Mouse (Mus musculus): ENCODE results near the gene Adcyap1r1.

Adcyap1r1 gene

DNA sequence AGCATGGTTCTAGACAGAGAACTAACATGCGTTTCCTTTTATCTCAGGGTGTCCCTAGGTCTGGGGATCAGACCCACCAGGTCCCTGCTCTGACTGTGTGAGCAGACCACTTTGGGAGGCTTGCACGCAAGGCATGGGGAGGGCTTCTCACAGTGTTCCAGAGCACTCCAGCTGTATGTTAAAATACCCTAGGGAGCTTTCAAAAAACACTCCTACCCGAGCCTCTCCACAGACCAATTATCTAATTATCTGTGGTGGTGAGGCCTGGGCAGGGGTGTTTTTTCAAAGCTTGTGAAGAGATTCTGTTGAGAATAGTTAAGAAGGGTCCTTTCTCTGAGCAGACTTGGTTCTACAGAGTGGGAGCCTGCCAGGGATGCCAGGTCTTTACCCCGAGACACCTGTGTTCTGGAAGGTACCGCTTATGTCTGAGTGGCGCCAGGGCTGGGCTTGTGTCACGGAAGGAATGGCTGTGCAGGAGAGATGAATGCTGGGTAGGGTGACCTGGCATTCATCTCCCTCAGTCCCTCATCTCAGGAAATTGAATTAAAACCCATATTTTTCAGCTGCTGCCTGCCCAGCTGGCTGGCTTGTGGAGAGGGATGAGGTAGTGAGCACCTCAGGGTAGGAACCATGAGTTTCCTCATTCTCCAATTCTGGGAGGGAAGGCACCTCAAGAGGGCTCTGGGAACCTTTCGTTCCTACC is 2.7 kb upstream of the Adcyap1r1 start:
- no peak for DNase-seq (ENCODE audit: extremely low spot score, low spot score)

DNA sequence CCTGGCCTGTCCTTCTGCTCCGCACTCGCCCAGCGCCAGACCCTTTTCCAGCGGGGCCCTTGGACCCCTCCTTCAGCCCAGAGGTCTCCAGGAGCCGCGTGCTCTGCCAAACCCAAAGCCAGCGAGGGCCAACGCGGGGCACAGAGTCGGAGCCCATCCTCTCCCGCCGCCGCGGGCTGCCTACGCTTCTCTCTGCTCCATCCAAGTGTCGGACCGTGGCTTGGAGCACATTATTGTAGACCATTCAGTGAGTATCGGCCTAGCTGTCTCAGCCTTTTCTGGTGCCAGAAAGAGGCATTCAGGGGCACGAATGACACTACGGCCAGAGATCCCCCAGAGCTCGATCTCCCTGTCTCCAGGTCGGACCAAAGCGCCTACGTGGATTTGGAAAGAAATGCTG is 603 bp downstream of the Adcyap1r1 start:
- DNase-seq (ENCODE audit: extremely low spot score, low spot score), result peak; percentile 71

DNA sequence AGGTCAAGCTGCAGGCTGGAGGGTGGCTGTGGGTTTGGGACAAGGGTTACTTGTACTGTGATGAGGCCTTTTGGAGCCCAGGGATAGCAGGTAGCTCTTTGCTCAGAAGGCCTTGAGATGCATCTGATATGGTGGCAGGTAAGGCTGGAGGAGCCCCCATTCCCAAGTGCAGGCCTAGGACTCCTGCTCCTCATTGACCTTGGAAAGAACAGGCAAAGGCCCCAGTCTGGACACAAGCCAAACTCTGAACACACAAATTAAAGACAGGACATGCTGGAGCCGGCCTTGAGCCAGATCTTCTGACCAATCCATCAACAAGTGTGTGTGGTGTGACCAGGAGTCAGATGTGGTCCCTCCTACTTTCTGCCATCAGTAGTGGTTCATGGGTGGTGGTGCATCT is 1.8 kb downstream of the Adcyap1r1 start:
- no peak for DNase-seq (ENCODE audit: extremely low spot score, low spot score)

DNA sequence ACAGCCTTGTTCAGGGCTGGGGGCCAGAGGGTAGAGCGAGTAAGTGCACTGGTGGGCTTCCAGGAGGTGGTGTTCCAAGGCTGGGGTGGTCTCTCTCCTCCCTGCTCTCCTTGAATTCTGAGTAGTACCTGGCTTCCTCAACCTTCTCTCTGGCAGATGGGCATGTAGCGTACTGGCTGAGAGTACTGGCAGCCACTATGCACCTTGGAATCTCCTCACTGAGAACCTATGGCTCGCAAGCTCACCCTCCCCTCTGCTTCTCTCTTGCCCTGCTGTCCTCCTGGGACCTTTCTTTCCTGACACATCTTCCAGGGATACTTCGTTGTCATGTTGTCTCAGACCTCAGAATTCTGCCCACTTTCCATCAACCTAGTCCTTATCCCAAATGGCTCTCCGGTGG is 3.9 kb downstream of the Adcyap1r1 start:
- DNase-seq (ENCODE audit: extremely low spot score, low spot score), result no peak

DNA sequence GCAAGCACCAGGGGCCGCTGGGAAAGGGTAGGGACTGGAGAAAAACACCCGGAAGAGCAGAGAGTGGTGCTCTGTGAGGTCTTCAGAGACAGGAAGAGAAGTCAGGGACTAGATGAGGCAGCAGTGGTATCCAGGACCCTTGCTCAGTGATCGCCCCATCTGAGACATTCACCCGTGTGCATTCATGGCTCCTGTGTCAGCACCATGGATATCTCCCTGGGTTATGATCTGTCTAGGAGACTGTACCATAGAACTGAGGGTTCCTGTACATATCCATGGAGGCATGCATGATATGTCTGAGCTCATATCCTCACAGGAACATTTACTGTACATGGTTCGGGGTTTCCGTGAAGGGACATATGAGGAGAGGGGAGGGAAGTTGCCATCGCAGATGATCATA is 5.9 kb downstream of the Adcyap1r1 start:
- no peak for DNase-seq (ENCODE audit: extremely low spot score, low spot score)

DNA sequence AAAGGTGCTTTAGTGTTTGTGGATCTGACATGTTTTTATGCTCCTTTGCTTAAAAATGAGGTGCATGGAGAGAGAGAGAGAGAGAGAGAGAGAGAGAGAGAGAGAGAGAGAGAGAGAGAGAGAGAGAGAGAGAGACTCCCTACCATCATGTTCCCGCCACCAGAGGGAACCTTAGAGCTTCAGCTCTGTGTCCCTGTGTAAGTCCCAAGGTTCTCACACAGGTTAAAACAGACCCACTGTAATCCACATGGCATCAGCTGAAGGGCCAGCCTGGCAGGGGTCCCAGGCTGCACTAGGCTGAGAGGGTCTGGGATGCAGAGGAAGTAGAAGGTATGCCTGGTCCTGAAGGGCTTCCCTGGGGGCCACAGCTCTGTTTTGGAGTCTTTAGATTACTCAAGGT is 6.4 kb downstream of the Adcyap1r1 start:
- DNase-seq (ENCODE audit: extremely low spot score, low spot score), result no peak

DNA sequence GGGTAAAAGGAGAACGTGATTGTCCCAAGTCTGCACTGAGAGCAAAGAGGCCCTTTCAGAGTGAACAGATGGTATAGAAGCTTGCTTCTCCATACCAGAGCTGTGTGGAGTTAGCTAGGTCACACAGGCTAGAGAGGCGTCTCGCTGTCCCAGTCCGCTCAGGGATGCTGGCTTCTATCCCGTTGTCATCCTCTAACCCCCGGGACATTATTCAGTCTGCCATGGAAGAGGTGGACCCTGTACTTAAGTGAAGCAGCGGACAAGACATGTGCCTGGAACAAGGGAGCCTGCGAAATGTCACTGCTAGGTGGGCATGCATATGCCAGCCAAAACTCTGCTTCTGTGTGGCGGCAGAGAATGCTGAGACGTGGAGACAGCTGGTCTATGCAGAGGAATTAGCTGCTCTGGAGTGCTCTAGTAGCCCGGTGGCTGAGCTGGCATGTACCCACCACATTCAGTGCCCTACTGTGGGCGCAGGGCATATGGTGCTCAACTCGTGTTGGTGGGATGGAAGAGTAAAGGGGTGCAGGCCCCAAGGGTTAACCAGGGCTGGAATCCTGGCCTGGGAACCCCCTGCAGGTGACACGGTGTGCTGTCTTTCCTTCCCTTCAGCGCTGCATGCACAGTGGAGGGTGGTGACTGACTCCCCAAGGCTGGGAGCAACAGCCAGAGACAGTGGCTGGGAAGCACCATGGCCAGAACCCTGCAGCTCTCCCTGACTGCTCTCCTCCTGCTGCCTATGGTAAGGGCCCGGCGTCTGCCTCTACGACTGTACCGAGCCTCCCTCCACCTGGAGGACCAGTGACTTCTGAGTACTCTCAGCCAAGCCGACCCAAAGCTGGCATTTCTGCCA is 8.0 kb downstream of the Adcyap1r1 start:
- no peak for DNase-seq (ENCODE audit: extremely low spot score, low spot score)

DNA sequence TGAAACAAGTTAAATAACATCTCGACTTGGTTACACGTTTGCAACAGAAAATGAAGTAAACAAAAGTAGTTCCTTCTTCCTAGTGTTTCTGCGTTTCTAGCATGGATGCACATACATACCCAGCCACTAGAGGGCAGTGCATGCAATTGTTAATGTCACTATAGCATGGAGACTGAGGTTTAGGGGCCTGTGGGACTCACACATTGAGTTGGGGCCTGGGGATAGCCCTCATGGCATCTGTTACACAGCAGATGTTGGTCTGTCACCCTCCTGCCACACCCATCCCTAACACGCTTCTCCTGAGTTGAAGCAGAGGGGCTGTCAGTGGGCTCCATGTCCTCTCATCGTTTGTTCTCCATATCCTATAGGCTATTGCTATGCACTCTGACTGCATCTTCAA is 9.4 kb downstream of the Adcyap1r1 start:
- no peak for DNase-seq (ENCODE audit: extremely low spot score, low spot score)

DNA sequence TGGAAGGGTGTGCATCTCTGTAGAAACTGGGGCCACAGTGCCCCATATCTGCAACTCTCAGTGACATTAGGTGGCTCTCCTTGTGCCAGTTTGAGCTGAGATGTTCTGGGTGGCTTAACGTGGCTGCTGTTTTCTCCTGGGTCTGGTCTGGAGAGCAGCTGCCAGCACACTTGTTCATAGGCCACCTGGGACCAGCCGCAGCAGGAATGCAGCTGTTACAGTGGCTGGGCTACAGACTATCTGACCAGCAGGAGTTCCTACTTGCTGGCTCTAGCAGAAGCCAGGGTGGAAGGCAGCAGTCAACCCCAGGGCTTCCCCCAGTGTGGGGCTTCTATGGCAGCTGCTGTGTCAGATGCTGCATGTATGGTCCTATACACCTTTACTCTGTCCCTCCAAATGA is 9.9 kb downstream of the Adcyap1r1 start:
- no peak for DNase-seq (ENCODE audit: extremely low spot score, low spot score)

DNA sequence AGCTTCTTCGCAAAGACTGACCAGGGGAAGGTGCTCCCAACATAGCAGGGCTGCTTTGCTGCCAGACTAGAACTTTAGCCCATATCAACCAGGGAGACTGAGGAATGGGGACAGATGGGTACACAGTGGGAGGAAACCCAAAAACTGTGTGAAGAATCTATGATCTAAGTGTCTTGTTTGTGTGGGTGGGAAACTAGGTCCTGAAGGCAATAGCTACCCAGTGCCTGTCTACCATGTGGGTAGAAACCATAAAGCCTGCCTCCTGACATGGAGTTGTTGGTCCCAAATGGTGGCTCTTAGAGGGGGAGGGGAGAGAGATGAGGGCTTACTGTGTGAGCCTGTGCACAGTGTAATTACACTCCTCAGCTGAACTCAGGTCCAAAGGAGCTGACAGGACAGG is 10.6 kb downstream of the Adcyap1r1 start:
- DNase-seq (ENCODE audit: extremely low spot score, low spot score), result no peak

DNA sequence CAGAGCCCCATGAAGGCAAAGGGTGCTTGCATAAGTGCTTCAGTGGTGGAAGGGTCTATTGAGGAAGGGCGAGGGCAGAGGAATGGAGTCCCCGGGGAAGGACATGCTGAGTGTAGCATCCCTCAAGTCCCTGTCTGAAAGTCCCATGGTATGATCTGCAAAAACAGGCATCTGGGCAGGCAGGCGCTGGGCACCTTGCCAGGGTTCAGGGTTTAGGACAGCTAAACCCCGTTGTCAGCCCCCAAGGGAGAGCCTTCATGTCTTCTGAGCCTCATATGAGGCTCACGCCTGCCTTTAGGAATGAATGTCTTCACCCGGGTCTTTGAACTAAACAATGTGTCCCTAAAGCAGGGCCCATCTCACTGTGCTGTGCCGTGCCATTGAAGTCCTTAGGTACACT is 12.2 kb downstream of the Adcyap1r1 start:
- DNase-seq (ENCODE audit: extremely low spot score, low spot score), result no peak

DNA sequence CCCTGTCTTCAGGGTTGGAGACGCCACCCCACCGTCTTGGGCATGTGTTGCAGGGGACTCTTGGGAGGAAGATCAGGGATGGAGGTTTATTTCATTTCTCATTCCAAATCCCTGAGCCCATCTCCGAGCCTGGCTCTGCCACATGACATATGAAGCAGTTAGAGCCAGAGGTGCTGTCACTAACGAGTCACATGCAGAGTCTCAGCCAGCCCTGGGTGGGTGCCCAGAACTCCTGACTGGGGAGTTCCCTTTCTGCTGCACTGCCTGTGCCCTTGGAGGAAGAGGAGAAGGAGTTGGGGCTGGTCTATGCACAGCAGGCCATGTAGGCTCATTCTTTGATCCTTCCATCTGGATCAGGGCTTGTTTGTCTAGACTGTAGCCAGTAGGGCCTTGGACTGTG is 13.5 kb downstream of the Adcyap1r1 start:
- no peak for DNase-seq (ENCODE audit: extremely low spot score, low spot score)

DNA sequence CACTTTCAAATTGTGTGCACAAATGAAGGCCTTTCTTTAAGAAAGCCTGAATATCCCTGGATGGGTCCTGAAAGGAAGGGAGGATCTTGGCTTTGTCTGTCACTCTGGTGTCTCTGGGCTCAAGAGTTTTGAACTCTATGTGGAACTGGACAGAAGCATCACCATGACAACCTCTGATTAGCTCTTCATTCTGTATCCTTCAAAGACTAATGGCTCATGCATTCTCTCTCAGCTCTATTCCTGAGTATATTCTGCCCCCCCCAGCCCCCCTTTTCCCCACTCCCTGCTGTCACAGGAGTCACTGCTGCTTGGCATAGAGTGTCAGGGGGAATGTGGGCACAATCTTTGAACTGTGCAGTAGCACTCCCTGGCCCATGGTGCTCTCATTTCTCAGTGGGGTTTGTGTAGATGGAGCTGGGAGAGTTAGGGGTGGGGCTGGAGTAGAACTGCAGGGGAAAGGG is 14.6 kb downstream of the Adcyap1r1 start:
- no peak for DNase-seq (ENCODE audit: extremely low spot score, low spot score)

DNA sequence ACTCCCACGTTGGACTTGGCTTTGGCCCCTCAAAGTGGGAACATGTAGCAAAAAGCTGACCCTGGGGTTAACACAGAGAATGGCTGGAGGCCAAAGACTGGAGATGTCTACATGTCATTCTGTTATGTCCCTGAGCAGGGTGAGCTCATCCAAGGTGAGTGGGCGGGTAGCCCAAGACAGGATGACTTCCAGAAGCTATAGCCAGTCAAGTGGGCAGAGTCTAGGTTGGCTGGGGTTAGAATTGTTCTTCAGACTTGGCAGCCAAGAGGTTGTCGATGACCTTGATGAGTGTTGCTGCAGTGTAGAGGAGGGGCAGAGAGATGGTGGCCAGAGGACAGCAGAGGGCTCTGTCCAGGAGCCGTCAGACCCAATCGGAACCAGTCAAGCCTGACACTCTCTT is 18.9 kb downstream of the Adcyap1r1 start:
- DNase-seq (ENCODE audit: extremely low spot score, low spot score), result no peak

DNA sequence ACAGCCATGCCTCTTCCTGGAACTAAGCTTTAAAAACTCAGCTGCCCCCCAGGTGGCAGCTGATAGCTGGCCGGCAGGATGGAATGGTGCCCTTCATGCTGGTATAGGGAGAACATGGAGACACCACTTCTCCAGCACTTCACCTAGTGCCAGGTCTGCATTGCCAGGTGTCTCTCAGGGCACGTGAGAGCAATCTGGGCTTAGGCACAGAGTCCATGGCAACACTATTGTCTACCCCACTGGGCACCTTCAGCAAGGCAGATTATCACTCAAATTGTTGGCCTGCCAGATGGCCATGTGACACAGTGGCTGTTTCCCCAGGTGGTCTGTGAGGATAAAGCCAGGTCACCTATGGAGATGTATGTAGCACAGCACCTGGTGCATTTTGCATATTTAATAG is 20.6 kb downstream of the Adcyap1r1 start:
- DNase-seq (ENCODE audit: extremely low spot score, low spot score), result no peak

DNA sequence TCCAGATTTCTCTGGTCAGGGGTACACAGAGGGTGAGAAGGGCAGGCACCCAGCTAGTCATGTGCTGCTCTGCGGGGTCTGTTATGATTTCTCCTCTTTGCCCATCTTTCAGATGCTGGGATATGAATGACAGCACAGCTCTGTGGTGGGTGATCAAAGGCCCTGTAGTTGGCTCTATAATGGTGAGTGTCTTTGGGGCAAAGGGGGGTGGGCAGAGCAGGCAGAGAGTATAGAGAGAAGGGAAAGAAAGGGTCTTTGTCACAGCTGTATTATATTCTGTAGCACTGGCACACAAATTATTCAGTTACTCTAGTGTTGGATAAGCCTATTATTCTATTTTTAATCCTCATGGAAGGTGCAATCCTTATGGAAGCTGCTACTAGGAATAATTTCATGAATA is 29.2 kb downstream of the Adcyap1r1 start:
- DNase-seq (ENCODE audit: extremely low spot score, low spot score), result no peak

DNA sequence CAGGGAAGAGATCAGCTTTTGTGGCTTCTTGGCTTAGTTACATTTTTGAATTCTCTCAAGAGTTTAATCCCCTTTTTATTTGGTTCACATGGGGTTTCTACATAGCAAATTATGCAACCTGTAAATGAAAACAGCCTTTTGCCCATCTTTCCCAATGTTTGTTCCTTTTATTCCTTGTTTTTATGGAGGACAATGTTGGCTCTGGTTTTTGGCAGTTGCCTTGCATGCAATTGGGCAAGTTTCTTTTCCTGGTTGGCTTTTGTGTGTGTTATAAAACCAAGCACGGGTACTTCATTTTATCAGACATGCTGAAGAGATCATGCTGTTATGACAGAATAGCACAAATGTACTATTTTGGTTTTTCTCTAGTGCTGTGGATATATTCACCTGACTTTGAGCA is 30.7 kb downstream of the Adcyap1r1 start:
- no peak for DNase-seq (ENCODE audit: extremely low spot score, low spot score)

DNA sequence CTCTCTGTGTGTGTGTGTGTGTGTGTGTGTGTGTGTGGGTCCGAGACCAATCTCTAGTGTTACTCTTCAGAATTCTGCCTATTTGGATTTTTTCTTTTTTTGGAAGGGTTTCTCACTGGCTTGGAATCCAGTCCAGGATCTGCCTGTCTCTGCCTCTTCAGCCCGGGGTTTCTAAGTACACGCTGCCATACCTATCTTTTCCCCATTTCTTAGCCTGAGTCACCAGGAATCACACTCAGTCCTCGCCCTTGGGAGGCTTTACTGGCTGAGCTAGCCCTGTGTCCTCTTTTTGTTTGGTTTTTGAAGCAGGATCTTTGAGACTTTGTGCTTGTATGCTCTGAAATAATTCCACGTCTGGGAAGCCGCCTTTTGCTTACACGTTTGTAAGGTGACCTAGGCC is 31.6 kb downstream of the Adcyap1r1 start:
- DNase-seq (ENCODE audit: extremely low spot score, low spot score), result no peak

DNA sequence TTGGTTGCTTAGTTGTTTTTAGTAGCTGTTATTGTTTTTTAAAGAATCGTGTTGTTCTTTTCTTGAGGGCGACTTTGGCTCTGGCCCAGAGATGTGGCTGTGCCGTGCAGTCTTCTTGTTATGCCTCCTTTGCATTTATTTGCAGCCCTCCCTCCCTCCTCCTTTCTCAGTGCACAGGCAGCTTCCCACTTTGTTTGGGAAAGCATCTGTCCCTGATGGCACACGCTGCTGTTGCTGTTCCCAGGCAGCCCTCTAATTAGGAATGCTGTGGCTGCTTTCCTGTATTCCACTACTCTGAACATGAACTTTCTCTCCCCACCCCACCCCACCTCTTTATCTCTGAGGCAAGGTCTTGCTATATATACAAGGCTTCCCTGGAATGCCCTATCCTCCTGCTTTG is 32.4 kb downstream of the Adcyap1r1 start:
- DNase-seq (ENCODE audit: extremely low spot score, low spot score), result no peak

DNA sequence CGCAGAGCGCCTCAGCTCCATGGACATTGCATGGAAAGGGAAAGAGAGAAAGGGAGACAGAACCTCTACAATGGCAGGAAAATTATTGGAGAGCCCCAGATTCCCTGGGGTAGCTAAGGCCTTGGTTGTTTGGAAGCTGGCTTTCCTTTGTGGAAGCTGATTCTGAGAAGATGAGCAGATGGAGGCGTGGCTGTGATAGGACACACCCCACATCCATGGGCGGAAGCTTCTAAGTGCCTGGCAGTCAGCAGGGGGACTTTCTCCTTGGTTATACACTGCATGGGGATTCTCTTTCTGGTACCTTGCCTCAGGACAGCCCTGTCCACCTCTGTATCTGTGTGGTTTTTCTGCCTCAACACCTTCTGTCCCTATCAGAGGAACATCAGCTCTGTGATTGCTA is 33.4 kb downstream of the Adcyap1r1 start:
- no peak for DNase-seq (ENCODE audit: extremely low spot score, low spot score)

DNA sequence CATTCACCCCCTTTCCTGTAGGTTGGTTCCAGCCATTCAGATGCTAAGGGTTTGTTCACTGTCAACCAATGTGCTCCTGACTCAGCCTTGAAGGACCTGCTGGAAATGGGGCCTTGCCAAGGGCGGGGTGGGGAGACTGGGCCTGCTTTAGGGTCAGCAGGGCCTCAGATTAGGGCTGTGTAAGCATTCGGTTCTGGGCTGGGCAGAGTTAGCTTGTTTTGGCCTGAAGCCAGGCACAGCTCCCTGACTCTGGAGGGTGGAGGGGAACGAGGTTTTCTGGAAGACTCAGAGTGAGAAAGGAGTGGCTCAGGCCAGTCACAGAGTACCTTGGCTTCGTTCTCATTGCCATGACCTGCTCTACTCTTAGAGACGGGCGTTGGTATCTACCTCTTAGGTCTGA is 35.9 kb downstream of the Adcyap1r1 start:
- no peak for DNase-seq (ENCODE audit: extremely low spot score, low spot score)

DNA sequence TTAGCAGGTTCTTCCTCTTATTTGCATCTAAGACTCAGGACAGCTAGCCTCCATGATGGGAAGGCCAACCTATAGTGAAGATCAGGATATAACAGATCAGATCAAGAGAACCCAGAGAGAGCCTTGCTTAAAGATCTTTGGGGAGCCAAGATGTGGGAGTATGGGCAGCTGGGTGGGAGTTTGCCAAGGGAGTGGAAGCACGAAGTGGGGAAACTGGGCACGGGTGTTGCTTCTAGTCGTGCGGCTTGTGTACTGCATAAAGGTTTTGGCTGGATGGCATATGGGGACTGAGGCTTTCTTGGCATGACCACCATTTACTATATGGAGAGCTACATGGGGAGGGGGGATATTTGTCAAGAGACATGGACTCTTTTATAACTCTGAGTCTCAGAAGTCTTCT is 44.4 kb downstream of the Adcyap1r1 start:
- no peak for DNase-seq (ENCODE audit: extremely low spot score, low spot score)

DNA sequence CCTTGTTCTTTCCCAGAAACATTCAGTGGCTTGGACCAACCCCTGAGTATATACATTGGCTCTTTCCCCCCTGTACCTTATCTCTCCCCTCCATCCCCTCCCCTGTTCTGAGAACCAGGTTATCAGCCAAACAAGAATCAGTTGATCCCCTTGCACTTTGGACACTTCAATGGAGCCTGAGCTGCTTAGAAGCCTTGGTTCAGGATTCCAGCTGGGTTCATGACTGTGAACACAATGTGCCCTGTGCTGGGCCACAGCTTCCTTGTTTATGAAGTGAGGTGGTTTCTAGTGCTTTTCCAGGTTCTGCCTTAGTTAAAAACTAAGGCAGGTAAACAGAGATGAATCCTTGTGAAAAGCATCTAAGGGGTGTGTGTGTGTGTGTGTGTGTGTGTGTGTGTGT is 47.0 kb downstream of the Adcyap1r1 start:
- no peak for DNase-seq (ENCODE audit: extremely low spot score, low spot score)
